Comparison of ENCODE assay signal across 8 mouse cellular contexts in genomic region chr7:30634621-30635020, GRCm38 (mm10). TPM values are rescaled to one million over a fixed set of nuclear protein-coding genes. Genes with fewer than 3 reads are reported as not detected.
A peak's percentile ranks its signal among the peaks of the same experiment; 100 is the strongest.
DNase-seq lines count a peak whose midpoint lies in the region; ATAC-seq lines count a peak whose summit lies in the region.

No protein-coding gene starts in this region.

- no peaks in the 10 kb centered on the region for H3K9me3 ChIP-seq in embryonic facial prominence, embryonic 10.5 days
- no peaks in the 10 kb centered on the region for H3K9me3 ChIP-seq in hindbrain, embryonic 10.5 days
- H3K9me3 ChIP-seq in limb, embryonic 15.5 days, result no peaks in the 10 kb centered on the region
- no peaks in the 10 kb centered on the region for H3K9me3 ChIP-seq in midbrain, embryonic 15.5 days

- no peak for ATAC-seq in limb, embryonic 15.5 days (ENCODE audit: insufficient number of reproducible peaks, low FRiP score, low TSS enrichment, low read depth)
- no peak for ATAC-seq in midbrain, embryonic 15.5 days (replicated peaks)

- H3K36me3 ChIP-seq in embryonic facial prominence, embryonic 10.5 days (replicated peaks), result no peaks in the 10 kb centered on the region
- H3K36me3 ChIP-seq in hindbrain, embryonic 10.5 days, result no peaks in the 10 kb centered on the region
- H3K36me3 ChIP-seq in limb, embryonic 15.5 days, result no peaks in the 10 kb centered on the region
- H3K36me3 ChIP-seq in midbrain, embryonic 15.5 days (replicated peaks), result no peaks in the 10 kb centered on the region

- peak overlapping the region; percentile 43 for H3K4me3 ChIP-seq in embryonic facial prominence, embryonic 10.5 days
- H3K4me3 ChIP-seq in hindbrain, embryonic 10.5 days, result peak overlapping the region; percentile 36
- H3K4me3 ChIP-seq in limb, embryonic 15.5 days, result peak overlapping the region; percentile 18
- H3K4me3 ChIP-seq in midbrain, embryonic 15.5 days, result 0 out of 2 replicates have a peak overlapping the region, but pooled peaks have one; percentile 2

- under 1% methylated on average over 20 of the region's 20 CpGs for WGBS in embryonic facial prominence, embryonic 10.5 days
- WGBS in hindbrain, embryonic 10.5 days, result under 1% methylated on average over 20 of the region's 20 CpGs
- WGBS in limb, embryonic 15.5 days, result under 1% methylated on average over 20 of the region's 20 CpGs
- WGBS in midbrain, embryonic 15.5 days, result under 1% methylated on average over 20 of the region's 20 CpGs

- H3K4me2 ChIP-seq in limb, embryonic 15.5 days, result peak overlapping the region; percentile 33
- H3K4me2 ChIP-seq in midbrain, embryonic 15.5 days, result peak overlapping the region; percentile 8; the same call in 1 of the 2 replicates

- H3K4me1 ChIP-seq in embryonic facial prominence, embryonic 10.5 days, result peaks cover 37% of the 10 kb centered on the region
- H3K4me1 ChIP-seq in hindbrain, embryonic 10.5 days (replicated peaks), result peaks cover 26% of the 10 kb centered on the region
- H3K4me1 ChIP-seq in limb, embryonic 15.5 days, result peaks cover 16% of the 10 kb centered on the region
- no peaks in the 10 kb centered on the region for H3K4me1 ChIP-seq in midbrain, embryonic 15.5 days

- peak; percentile 76 to 82 for DNase-seq in cerebellum, postnatal 10 days
- no peak for DNase-seq in cerebellum, adult 11 months
- peak; percentile 90 for DNase-seq in ES-CJ7 (ENCODE audit: low read depth, low spot score)
- DNase-seq in embryonic facial prominence, embryonic 10.5 days (ENCODE audit: low spot score), result peak; percentile 82
- peak; percentile 77 for DNase-seq in hindbrain, embryonic 10.5 days (ENCODE audit: low spot score)
- DNase-seq in thymus, adult 18-20 months, result peak; percentile 20 to 23

- no peak overlapping the region for H3K9ac ChIP-seq in limb, embryonic 15.5 days
- H3K9ac ChIP-seq in midbrain, embryonic 15.5 days, result no peak overlapping the region

- H3K27ac ChIP-seq in embryonic facial prominence, embryonic 10.5 days (replicated peaks), result no peak overlapping the region; the same call in 1 of the 2 replicates
- no peak overlapping the region for H3K27ac ChIP-seq in hindbrain, embryonic 10.5 days
- no peak overlapping the region for H3K27ac ChIP-seq in limb, embryonic 15.5 days
- H3K27ac ChIP-seq in midbrain, embryonic 15.5 days, result no peak overlapping the region

- H3K27me3 ChIP-seq in embryonic facial prominence, embryonic 10.5 days (replicated peaks; ENCODE audit: low read depth, poor library complexity, severe bottlenecking), result peaks cover 73% of the 10 kb centered on the region
- H3K27me3 ChIP-seq in hindbrain, embryonic 10.5 days (ENCODE audit: insufficient read depth, poor library complexity, severe bottlenecking), result peaks cover 76% of the 10 kb centered on the region
- H3K27me3 ChIP-seq in limb, embryonic 15.5 days, result peaks cover 58% of the 10 kb centered on the region
- peaks cover 64% of the 10 kb centered on the region for H3K27me3 ChIP-seq in midbrain, embryonic 15.5 days (replicated peaks)

RNA-seq across cellular contexts. Expression of gene Etv2, which starts 1.0 kb away (rescaled TPM):
- polyA plus RNA-seq in embryonic facial prominence, embryonic 10.5 days (2016; fragmentation: Nextera tagmentation; extraction: Ambion mirVana), result 0.47 and 0.87 TPM in 2 replicates
- 0.14 TPM in 1 of 2 replicates, not detected in the other for polyA plus RNA-seq in hindbrain, embryonic 10.5 days (2016; fragmentation: Nextera tagmentation; extraction: Ambion mirVana)
- not detected in 2 replicates for polyA plus RNA-seq in limb, embryonic 15.5 days (2015; fragmentation: Nextera tagmentation; extraction: Ambion mirVana)
- polyA plus RNA-seq in midbrain, embryonic 15.5 days (2015; fragmentation: Nextera tagmentation; extraction: Ambion mirVana), result not detected in 2 replicates

RNA-seq across cellular contexts. Expression of gene Cox6b1, which starts 8.7 kb away (rescaled TPM):
- polyA plus RNA-seq in embryonic facial prominence, embryonic 10.5 days (2016; fragmentation: Nextera tagmentation; extraction: Ambion mirVana), result 776 and 799 TPM in 2 replicates
- 810 and 924 TPM in 2 replicates for polyA plus RNA-seq in hindbrain, embryonic 10.5 days (2016; fragmentation: Nextera tagmentation; extraction: Ambion mirVana)
- 739 and 763 TPM in 2 replicates for polyA plus RNA-seq in limb, embryonic 15.5 days (2015; fragmentation: Nextera tagmentation; extraction: Ambion mirVana)
- polyA plus RNA-seq in midbrain, embryonic 15.5 days (2015; fragmentation: Nextera tagmentation; extraction: Ambion mirVana), result 1,061 and 1,083 TPM in 2 replicates

RNA-seq across cellular contexts. Expression of gene Rbm42, which starts 15.5 kb away (rescaled TPM):
- 134 and 139 TPM in 2 replicates for polyA plus RNA-seq in embryonic facial prominence, embryonic 10.5 days (2016; fragmentation: Nextera tagmentation; extraction: Ambion mirVana)
- 145 and 175 TPM in 2 replicates for polyA plus RNA-seq in hindbrain, embryonic 10.5 days (2016; fragmentation: Nextera tagmentation; extraction: Ambion mirVana)
- polyA plus RNA-seq in limb, embryonic 15.5 days (2015; fragmentation: Nextera tagmentation; extraction: Ambion mirVana), result 104 and 114 TPM in 2 replicates
- polyA plus RNA-seq in midbrain, embryonic 15.5 days (2015; fragmentation: Nextera tagmentation; extraction: Ambion mirVana), result 145 and 149 TPM in 2 replicates

RNA-seq across cellular contexts. Expression of gene Upk1a, which starts 22.0 kb away (rescaled TPM):
- 0.54 and 1.0 TPM in 2 replicates for polyA plus RNA-seq in embryonic facial prominence, embryonic 10.5 days (2016; fragmentation: Nextera tagmentation; extraction: Ambion mirVana)
- polyA plus RNA-seq in hindbrain, embryonic 10.5 days (2016; fragmentation: Nextera tagmentation; extraction: Ambion mirVana), result 0.52 and 1.2 TPM in 2 replicates
- 0.45 and 0.58 TPM in 2 replicates for polyA plus RNA-seq in limb, embryonic 15.5 days (2015; fragmentation: Nextera tagmentation; extraction: Ambion mirVana)
- 0.51 and 0.58 TPM in 2 replicates for polyA plus RNA-seq in midbrain, embryonic 15.5 days (2015; fragmentation: Nextera tagmentation; extraction: Ambion mirVana)

RNA-seq across cellular contexts. Expression of gene Haus5, which starts 30.2 kb away (rescaled TPM):
- polyA plus RNA-seq in embryonic facial prominence, embryonic 10.5 days (2016; fragmentation: Nextera tagmentation; extraction: Ambion mirVana), result 79.6 and 80.3 TPM in 2 replicates
- 63.9 and 76.3 TPM in 2 replicates for polyA plus RNA-seq in hindbrain, embryonic 10.5 days (2016; fragmentation: Nextera tagmentation; extraction: Ambion mirVana)
- 33.6 and 34.4 TPM in 2 replicates for polyA plus RNA-seq in limb, embryonic 15.5 days (2015; fragmentation: Nextera tagmentation; extraction: Ambion mirVana)
- polyA plus RNA-seq in midbrain, embryonic 15.5 days (2015; fragmentation: Nextera tagmentation; extraction: Ambion mirVana), result 28.1 and 29.7 TPM in 2 replicates
